ENCODE assay signal across 8 mouse cellular contexts in the genomic region with DNA sequence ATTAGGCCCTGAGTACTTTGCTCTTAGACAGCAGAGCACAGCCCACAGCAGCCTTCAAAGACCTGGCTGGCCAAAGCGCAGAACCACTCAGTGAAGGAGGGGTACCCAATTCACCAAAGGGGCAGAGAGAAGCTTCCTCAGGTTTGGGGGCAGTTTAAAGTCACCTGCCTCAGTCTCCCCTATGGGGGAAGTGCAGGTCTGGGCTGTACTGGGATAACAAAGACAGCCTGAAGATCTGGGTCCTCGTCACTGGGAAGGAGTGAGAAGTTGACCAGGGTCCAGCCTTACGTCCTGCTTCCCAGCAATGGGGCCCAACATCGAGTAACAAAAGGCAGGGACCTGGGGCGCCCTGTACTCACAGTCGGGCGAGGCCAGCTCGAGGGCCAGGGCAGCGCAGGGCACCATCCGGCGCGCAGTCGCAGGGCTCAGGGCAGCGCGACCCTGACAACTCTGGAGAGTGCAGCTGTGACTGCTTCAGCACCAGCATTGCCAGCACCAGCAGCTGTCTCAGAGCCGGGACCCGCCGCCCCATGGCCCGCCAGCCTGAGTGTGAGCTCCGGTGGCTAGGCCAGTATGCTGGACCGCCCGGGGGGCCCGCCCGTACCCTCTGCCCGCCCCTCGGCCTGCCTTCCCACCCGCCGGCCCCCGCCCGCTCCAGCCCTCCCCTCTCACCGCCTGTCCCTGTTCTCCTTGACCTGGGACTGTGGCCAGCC. TPM values are rescaled to one million over a fixed set of nuclear protein-coding genes. Genes with fewer than 3 reads are reported as not detected.
DNase-seq lines count a peak whose midpoint lies in the region; ATAC-seq and TF ChIP-seq lines count a peak whose summit lies in the region.

Gene Lhcgr, minus strand, starts transcription at position 551 of the 713 bp plus-strand sequence.

- peak within 1 kb of the TSS; percentile 45 for H3K9ac ChIP-seq in limb, embryonic 11.5 days (ENCODE audit: low read length)

- H3K27ac ChIP-seq in cerebellum, adult 2 months (ENCODE audit: insufficient read depth, low read length) = no peak within 1 kb of the TSS
- no peak within 1 kb of the TSS for H3K27ac ChIP-seq in limb, embryonic 11.5 days (replicated peaks; ENCODE audit: low read depth, low read length)

- H3K4me2 ChIP-seq in limb, embryonic 11.5 days (ENCODE audit: low read depth, severe bottlenecking) = peak within 1 kb of the TSS; percentile 58

- no peak within 1 kb of the TSS for H3K4me3 ChIP-seq in cerebellum, adult 2 months (replicated peaks; ENCODE audit: insufficient read depth, low read depth, low read length)
- H3K4me3 ChIP-seq in limb, embryonic 11.5 days (ENCODE audit: low read depth, low read length) = peak within 1 kb of the TSS; percentile 19

- no peaks in the 10 kb centered on the region for H3K36me3 ChIP-seq in limb, embryonic 11.5 days (ENCODE audit: control insufficient read depth, insufficient read depth, low read length)

- no peaks in the 10 kb centered on the region for H3K27me3 ChIP-seq in cerebellum, adult 2 months (ENCODE audit: control insufficient read depth, insufficient read depth, low read length)
- H3K27me3 ChIP-seq in limb, embryonic 11.5 days (ENCODE audit: control insufficient read depth, insufficient read depth, low read length) = no peaks in the 10 kb centered on the region

- 25% methylated on average over 31 of the region's 31 CpGs for WGBS in cerebellum, adult 2 months
- WGBS in limb, embryonic 11.5 days = 14% methylated on average over 21 of the region's 31 CpGs

- TF ChIP-seq POLR2A in cerebellum, adult 2 months (IDR thresholded peaks at IDR 0.05; ENCODE audit: borderline replicate concordance, insufficient read depth, low read length) = no peak

- TF ChIP-seq CTCF in cerebellum, adult 2 months (IDR thresholded peaks at IDR 0.05; ENCODE audit: borderline replicate concordance, insufficient read depth, low read depth, low read length) = no peak

- H3K9me3 ChIP-seq in limb, embryonic 11.5 days (ENCODE audit: control insufficient read depth, low read length) = no peaks in the 10 kb centered on the region

- ATAC-seq in limb, embryonic 11.5 days (ENCODE audit: insufficient number of reproducible peaks, low FRiP score, low TSS enrichment, low read depth) = peak; percentile 75; the same call in 1 of the 2 replicates

- H3K4me1 ChIP-seq in cerebellum, adult 2 months (ENCODE audit: control insufficient read depth, insufficient read depth, low read length) = no peaks in the 10 kb centered on the region
- peaks cover 5% of the 10 kb centered on the region; the same call in 1 of the 2 replicates for H3K4me1 ChIP-seq in limb, embryonic 11.5 days (ENCODE audit: control insufficient read depth, insufficient read depth, low read length)

- DNase-seq in cerebellum, postnatal 14 days = peak; percentile 7 to 11
- DNase-seq in cerebellum, adult 2 months = no peak
- peak; percentile 2 for DNase-seq in urinary bladder, postnatal 25 days (ENCODE audit: low spot score)
- no peak for DNase-seq in urinary bladder, postnatal 10 days (ENCODE audit: low spot score)
- DNase-seq in limb, embryonic 11.5 days (ENCODE audit: low spot score) = peak; percentile 58
- DNase-seq in retina, postnatal 1 day = peak; percentile 39
- DNase-seq in thymus, adult 18-20 months = no peak
- no peak for DNase-seq in MN1 (ENCODE audit: low spot score)

RNA-seq across cellular contexts. Expression of gene Lhcgr, which starts in this region (rescaled TPM):
- 0.19 and 0.23 TPM in 2 replicates for polyA plus RNA-seq in cerebellum, adult 2 months (2012; rRNA removed)
- 0.10 and 0.48 TPM in 2 replicates for polyA plus RNA-seq in limb, embryonic 11.5 days (2014; fragmentation: Nextera tagmentation; extraction: Ambion mirVana)

Comparison
In these comparisons a context has a peak if more than half of its experiments do, and no peak if none do; other contexts are left out.
1. DNase-seq: peak in cerebellum, postnatal 14 days (2 of 2), urinary bladder, postnatal 25 days (single experiment) and retina, postnatal 1 day (single experiment); none in cerebellum, adult 2 months (0 of 2), urinary bladder, postnatal 10 days (single experiment), thymus, adult 18-20 months (0 of 2) and MN1 (single experiment).
2. Peak in DNase-seq, ATAC-seq, H3K4me3 ChIP-seq, H3K9ac ChIP-seq and H3K4me2 ChIP-seq in limb, embryonic 11.5 days; RNA of the gene not detected or under 1 TPM.